Mouse (Mus musculus): ENCODE data around the gene Chrna10. TPM values are rescaled to one million over a fixed set of nuclear protein-coding genes. Genes with fewer than 3 reads are reported as not detected.

The Chrna10 gene
- total RNA-seq (2017): 0.35 TPM in 1 of 2 replicates, not detected in the other

DNA sequence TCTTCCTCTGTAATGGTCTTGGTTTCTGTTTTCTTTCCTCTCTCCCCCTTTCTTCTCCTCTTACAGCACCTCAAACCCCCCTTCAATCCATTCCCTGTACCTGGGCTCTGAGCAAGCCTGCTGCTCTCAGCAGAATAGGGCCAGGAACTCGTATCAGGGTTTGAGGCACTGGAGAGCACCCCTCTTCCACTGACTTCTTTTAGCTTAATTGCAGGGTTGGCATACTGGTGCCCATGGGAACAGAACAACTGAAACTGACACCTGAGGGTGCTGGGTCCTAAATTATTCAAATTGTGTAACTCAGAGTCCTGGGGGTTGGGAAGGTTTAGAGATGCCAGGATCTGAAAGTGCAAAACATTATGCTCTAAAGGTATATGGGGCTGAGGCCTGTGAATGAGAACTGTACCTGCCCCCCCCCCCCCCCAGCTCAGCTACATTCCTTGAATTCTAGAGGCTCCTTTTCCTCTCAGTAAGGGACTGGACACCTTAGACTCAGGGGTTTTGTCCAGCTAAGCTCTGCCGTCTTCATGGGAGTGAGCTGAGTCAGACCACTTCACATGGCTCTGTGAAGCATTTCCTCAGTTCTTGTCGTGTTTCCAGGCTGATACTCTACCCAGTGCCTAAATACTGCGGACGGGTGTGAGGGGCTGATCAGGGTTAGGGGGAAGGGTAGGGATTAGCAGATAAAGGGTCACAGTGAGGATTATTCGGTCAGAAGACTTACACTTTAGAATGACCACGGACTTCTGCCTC is at the start of gene Chrna10:
Gene Chrna10 (minus strand): TSS at position 250 of the 753 bp plus-strand sequence.
- ATAC-seq (ENCODE audit: extremely low read depth, insufficient number of reproducible peaks, low FRiP score, poor library complexity, severe bottlenecking): no peak

- no peak for ATAC-seq (ENCODE audit: extremely low read depth, insufficient number of reproducible peaks, low FRiP score, poor library complexity, severe bottlenecking)
These were observed 37.1 kb upstream of the Chrna10 start for GRCm38 (mm10) chr7:102153691-102154090.

DNA sequence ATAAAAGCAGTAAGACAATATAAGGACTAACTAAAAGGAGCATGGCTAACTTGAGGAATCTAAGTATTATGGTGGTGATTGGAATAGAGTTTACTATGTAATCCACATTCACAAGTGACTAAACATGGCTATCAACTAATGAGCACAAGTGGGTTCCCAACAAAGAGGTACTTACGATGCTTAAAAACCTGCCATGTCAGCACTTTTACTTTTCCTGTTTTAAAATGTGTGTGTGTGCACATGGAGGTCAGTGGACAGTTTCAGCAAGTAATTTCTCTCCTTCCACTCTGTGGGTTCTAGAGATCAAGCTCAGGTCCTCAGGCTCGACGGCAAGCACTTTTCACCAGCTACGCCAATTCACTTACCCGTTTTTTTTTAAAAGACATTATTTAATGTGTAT is 21.3 kb upstream of the Chrna10 start:
- no peak for ATAC-seq (ENCODE audit: extremely low read depth, insufficient number of reproducible peaks, low FRiP score, poor library complexity, severe bottlenecking)

- ATAC-seq (ENCODE audit: extremely low read depth, insufficient number of reproducible peaks, low FRiP score, poor library complexity, severe bottlenecking): peak; percentile 46; the same call in 1 of the 2 replicates
These were observed 20.8 kb upstream of the Chrna10 start for GRCm38 (mm10) chr7:102137464-102137863.

DNA sequence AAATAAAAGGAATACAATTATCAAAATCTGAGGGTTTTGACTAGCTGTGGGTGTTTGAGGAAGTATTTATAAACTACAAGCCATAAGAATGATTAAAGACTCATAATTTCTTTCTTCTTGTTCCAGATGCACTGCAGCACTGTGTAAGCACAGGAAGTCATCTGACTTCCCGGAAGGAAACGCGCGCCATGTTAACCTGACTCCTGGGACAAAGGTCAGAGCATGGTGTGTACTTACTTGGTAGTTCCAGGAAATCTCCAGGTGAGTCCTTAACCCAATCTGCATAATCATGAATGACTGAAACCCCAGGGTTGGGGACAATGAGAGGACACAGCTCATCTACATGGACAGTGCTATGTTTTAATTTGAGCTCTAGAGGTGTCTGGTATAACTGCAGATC is 15.8 kb upstream of the Chrna10 start:
- no peak for ATAC-seq (ENCODE audit: extremely low read depth, insufficient number of reproducible peaks, low FRiP score, poor library complexity, severe bottlenecking)

DNA sequence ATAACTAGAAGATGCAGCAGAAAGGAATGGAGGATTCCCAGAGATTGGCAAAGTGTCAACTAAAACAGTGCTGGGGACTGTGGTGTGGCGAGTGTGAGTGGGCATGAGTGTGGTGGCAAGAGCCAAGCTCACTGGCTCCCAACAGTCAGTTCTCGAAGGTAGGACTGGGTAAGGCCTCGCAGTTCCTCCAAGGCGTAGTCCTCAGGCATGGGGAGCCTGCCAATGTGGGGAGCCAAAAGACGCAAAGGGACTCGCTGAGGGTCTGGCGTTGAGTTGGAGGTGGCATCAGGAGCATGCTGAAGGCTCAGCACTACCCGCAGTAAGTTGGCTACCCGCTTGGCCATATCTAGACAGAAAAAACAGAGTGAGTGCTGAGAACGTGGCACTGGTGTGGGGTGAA is 3.7 kb upstream of the Chrna10 start:
- ATAC-seq (ENCODE audit: extremely low read depth, insufficient number of reproducible peaks, low FRiP score, poor library complexity, severe bottlenecking): no peak

DNA sequence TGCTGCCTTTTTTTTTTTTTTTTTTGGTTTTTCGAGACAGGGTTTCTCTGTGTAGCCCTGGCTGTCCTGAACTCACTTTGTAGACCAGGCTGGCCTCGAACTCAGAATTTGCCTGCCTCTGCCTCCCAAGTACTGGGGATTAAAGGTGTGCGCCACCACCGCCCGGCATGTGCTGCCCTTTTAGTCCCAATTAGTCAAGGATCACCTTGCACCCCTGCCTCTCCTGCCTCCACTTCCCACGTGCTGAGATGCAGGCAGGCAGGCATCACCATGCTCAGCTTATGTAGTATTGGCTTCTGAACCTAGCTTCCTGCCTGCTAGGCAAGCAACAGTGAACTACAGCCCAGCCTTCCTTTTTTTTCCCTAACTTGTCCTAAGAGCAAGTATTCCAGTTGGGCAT is 754 bp upstream of the Chrna10 start:
- no peak for ATAC-seq (ENCODE audit: extremely low read depth, insufficient number of reproducible peaks, low FRiP score, poor library complexity, severe bottlenecking)

GRCm38 (mm10) chr7:102113151-102113729 is 3.4 kb downstream of the Chrna10 start:
- no peak for ATAC-seq (ENCODE audit: extremely low read depth, insufficient number of reproducible peaks, low FRiP score, poor library complexity, severe bottlenecking)

- ATAC-seq (ENCODE audit: extremely low read depth, insufficient number of reproducible peaks, low FRiP score, poor library complexity, severe bottlenecking): no peak
These were observed 6.9 kb downstream of the Chrna10 start for GRCm38 (mm10) chr7:102109746-102110145.

- no peak for ATAC-seq (ENCODE audit: extremely low read depth, insufficient number of reproducible peaks, low FRiP score, poor library complexity, severe bottlenecking)
These were observed 7.5 kb downstream of the Chrna10 start, which contains the start of gene Art5 for GRCm38 (mm10) chr7:102109171-102109570. Art5 (minus strand) TSS chr7:102109489.

GRCm38 (mm10) chr7:102108206-102108605 is 8.4 kb downstream of the Chrna10 start:
- ATAC-seq (ENCODE audit: extremely low read depth, insufficient number of reproducible peaks, low FRiP score, poor library complexity, severe bottlenecking): no peak

DNA sequence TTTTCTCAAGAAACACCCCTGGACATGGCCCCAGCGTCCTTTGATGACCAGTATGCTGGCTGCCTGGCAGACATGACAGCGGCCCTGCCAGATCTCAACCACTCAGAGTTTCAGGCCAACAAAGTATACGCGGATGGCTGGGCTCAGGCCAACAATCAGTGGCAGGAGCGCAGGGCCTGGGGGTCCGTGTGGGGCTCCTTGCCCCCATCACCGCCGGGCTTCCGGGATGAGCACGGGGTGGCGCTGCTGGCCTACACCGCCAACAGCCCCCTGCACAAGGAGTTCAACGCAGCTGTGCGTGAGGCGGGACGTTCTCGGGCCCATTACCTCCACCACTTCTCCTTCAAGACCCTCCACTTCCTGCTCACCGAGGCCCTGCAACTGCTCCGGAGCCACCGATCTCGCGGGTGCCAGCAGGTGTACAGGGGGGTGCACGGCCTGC is 9.9 kb downstream of the Chrna10 start:
- ATAC-seq (ENCODE audit: extremely low read depth, insufficient number of reproducible peaks, low FRiP score, poor library complexity, severe bottlenecking): no peak; the same call in 1 of the 2 replicates

DNA sequence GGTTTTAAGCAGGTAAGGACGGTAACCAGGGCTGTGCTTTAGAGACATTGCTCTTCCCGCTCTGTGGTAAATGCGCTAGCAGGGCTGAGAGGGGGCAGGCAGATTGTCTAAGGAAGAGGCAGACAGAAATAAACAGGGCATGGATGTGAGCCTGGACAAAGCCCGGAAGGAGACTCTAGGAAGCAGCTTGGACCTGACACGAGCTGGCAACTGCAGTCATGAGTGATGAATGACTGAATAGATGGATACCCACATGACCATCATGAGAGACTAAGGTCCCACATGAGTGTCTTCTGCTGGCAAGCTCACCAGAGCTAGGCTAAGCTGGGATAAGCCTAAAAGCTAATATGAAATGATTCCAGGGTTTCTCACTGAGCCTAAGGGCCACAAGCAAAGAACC is 12.5 kb downstream of the Chrna10 start:
- no peak for ATAC-seq (ENCODE audit: extremely low read depth, insufficient number of reproducible peaks, low FRiP score, poor library complexity, severe bottlenecking)

GRCm38 (mm10) chr7:102103555-102103954 is 13.1 kb downstream of the Chrna10 start:
- ATAC-seq (ENCODE audit: extremely low read depth, insufficient number of reproducible peaks, low FRiP score, poor library complexity, severe bottlenecking): no peak

DNA sequence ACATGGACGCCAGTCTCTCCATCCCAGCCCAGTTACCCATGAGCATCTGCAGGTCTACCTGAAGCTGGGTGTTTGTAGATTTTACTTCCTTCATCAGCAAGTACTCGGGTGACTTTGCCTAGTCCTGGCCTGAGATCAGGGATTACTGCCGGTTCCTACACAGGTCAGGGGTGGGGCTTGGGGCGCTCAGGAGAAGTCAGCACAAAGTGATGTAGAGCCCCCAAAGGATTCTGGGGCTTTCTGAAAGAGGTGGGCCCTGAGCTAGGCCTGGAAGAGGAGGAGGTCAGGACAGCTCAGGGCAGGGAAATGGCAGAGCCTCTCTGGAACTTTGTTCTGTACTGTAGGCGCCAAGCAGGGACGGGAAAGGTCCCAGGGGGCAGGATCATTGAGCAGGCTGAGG is 13.9 kb downstream of the Chrna10 start:
- no peak for ATAC-seq (ENCODE audit: extremely low read depth, insufficient number of reproducible peaks, low FRiP score, poor library complexity, severe bottlenecking)

GRCm38 (mm10) chr7:102102241-102102640 is 14.4 kb downstream of the Chrna10 start:
- no peak for ATAC-seq (ENCODE audit: extremely low read depth, insufficient number of reproducible peaks, low FRiP score, poor library complexity, severe bottlenecking)

DNA sequence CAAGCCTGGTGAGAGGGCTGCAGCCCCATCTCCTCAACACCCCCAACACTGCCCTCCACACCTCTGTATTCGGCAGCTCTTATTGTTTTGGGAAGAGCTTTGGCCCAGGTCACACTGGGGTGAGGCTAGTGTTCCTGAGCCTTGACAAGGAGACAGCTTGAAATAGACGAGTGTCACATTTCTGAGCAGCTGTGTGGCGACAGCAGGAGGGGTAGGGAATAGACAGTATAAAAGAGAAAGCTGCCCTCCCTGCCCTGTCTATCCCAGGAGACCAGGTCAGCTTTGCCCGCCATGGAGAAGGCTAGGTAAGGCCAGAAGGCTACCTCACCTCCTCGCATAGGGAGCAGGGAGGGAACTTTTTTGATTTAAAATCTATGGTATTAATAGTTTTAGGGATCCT is 15.1 kb downstream of the Chrna10 start, which contains the start of gene Art1:
Gene Art1 (plus strand): TSS at position 257 of the 400 bp plus-strand sequence.
- ATAC-seq (ENCODE audit: extremely low read depth, insufficient number of reproducible peaks, low FRiP score, poor library complexity, severe bottlenecking): no peak

DNA sequence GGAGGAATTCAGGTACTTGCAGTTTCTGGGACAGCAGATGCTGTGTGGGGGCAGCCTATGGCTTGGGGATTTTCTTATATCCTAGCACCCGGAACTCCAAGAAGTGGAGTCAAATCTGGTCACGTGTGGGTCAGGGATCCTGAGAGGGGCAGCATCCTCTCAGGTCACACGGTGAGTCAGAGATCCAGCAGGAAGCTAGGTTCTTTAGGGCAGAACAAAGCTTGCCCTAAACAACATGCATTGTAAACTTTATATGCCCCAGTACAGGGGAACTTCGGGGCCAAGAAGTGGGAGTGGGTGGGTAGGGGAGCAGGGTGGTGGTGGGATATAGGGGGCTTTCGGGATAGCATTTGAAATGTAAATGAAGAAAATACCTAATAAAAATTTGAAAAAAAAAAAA is 15.8 kb downstream of the Chrna10 start:
- no peak for ATAC-seq (ENCODE audit: extremely low read depth, insufficient number of reproducible peaks, low FRiP score, poor library complexity, severe bottlenecking)

DNA sequence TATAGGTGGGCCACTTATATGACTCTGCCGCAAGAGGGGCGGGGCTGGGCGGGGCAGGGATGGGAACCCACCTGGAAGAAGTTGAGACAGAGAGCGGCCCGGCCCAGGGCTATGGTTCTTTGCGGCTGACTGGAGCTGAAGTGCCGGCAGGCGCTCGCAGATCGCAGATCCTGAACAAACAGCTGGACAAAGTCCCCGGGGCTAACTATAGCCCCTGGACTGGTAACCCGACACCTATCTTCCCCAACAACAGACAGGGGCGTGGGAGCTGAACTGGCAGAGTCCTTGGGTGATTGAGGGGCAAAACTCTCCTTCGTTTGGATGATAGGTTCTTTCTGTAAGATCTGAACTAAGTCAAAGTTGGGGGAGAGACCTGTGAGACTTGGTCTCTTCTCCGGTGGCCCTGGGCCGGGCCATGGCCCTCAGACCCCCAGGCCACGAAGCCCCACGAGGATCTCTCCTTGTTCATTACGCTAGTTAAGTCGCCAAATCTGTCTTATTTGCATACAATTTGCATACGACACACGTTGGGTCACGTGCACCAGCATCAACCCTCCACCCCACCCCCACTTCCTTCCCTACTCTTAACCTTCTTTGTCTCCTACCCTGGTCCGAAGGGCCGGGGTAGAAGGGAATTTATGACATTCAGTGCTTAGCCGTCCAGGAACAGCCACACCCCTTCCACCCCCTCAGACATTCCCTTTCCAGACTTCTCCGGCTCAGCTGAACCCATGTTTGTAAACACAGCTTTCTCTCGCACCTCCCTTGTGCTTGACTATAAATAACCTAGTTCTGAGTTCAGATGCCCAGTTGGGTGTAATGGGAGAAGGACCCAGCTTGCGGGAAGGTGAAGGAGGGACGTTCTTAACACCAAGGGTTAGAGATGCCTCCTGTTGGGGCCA is 16.6 kb downstream of the Chrna10 start:
- peak; percentile 71 for ATAC-seq (ENCODE audit: extremely low read depth, insufficient number of reproducible peaks, low FRiP score, poor library complexity, severe bottlenecking)
